Mouse (Mus musculus): ENCODE measurements around the gene Sfmbt2.

Gene Sfmbt2

DNA sequence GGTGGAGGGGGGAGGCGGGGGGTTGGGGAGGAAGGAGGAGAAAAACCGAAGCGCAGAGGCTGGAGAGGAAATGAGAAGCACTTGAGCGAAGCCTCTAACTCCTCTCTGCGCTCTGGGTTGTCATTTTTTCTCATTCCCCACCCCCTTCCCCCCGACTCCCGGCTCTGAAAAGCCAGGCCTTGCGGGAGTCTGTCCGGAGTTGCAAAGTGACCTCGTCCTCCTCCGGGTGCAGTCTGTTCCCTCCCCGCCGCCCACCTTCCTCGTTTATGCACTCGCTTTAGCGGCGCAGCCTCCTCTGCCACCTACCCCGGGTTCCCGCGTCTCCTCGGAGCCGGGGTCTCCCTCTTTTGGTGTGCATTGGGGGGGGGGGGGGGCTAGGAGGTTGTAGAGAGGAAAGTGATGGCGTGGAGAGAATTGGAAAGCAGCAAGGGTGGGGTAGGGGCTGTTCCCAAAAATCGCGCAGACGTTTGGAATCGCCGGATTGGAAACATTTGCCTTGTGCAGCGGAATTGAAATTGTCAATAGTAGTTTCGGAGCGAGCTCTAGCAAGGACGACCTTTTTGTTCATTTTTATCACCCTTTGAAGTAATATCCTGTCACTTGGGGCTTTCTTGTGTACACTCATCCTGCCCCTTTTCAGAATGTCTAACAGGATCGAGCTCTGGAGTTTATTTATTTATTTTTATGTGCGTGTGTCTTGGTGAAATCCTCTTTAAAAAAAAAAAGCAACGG lies 2.6 kb downstream of the Sfmbt2 start:
- no peak for DNase-seq

DNA sequence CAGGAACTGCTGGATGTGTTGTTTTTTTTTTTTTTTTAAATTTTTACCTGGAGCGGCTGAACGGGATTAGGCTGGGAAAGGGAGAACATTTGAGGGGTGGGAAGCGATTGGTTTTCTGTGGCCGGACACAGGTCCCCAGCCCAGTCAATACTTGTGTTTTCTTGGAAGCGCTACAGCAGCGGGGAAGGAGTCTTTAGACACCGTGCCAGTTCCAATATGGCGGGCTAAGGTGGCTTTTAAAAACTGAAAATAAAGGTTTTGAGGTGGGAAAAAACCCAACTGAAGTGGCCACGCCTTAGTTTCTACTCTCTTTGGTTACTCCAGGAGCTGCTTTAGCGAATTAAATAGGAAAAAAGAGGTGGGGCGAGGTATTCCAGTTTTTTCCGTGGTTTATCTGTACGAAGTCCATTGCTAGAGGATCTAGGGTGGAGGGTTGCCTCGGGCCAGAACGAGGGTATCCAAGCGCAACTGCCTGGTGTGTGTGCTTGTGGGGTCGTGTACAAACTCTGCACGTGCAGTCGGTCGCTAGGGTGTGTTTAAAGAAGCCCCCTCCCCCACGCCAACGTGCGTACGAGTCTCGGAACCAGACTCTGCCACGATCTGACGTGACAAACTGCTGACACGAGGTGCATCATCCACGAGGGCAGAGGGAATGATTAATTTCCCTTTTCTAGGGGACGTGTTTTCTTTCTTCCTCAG lies 3.3 kb downstream of the Sfmbt2 start:
- peak; percentile 24 for DNase-seq

DNA sequence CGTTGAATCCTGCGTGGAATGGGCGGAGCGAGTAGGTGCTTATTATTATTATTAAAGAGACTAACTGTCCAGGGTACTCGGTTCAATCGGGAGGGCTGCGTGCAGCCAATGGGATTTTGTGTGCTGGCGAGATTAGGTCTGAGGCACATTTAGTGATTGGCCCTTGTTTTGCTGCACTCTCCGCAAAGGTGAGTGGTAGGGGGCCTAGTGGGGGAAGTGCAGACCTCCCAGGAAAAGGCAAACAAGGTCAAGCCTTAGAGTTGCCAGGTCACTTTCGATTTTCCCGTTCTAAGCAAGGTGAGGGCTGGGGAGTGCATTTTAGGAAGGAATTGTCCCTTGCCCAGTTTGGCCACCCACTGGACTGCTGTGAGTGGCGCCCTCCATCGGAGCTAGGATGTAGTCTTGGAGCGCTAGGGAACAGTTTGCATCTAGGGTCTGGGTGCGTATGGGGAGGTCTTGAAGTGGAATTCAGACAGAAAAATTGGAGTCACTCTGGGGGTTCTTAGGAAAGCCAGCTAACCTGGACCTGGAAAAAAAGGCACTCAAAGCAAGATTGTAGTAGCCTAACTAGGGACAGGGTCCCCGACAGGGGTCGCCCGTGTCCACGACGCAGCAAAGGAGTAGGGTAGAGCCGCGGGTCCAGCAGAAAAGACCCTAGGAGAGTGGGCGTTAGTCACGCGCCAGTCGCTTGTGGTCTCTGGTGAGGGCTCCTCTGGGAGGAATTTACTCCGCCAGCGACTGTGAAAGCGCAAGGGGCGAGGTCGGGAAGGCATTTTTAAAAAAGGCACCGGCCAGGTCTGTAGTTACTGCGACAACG lies 4.1 kb downstream of the Sfmbt2 start:
- DNase-seq: peak; percentile 52

DNA sequence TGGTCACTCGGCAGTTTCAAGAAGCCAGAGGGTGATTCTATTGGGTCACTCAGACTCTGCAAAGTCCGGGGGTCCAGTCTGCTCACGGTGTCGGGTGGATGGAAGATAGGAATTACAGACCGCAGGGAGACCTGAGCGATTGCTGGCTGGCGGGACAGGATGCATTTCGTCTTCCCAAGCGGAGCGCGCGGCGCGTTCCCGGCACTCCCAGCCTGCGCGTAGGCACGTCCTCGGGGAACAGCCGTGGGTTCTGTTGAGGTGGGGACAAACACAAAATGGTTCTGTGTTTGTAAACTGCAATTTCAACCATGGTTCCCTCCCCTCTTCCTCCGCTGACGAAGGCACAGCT lies 4.7 kb downstream of the Sfmbt2 start:
- DNase-seq: peak; percentile 47

DNA sequence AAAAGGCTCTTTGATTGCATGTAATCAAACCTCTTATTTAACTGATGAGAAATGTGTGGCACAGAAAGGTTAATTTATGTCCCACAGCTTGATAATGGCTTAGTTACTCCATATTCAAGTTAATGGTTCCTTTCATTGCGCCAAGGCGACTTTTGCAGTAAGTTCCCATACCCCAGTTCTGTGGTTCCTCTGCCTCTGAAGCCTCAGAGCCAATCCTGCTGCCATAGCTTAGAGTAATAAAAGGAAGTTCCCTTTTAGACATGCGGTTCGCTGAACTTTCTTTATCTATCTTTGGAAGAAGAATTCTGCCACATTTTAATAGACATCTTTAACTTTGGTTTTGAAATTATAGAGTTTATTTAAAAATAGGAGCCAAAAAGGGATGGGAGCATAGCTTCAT lies 19.7 kb downstream of the Sfmbt2 start:
- no peak for DNase-seq

DNA sequence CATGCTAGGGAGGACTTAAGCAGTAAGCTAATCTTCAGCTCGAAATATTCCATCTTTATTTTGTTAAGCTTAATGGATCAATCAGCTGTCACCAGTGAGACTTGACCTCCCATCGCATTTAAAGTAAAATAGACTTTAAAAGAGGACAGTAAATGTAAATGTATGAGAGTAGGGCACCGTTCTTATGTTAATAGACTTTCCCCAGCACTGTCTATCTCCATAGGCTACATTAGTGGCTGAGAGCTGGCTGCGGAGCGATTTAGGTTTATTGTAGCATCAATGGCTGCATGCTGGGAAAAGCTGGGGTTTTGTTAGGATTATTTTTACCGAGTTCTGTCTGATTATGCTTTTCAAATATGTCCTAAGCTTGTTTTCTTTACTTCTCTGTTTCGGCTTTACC lies 20.5 kb downstream of the Sfmbt2 start:
- no peak for DNase-seq

DNA sequence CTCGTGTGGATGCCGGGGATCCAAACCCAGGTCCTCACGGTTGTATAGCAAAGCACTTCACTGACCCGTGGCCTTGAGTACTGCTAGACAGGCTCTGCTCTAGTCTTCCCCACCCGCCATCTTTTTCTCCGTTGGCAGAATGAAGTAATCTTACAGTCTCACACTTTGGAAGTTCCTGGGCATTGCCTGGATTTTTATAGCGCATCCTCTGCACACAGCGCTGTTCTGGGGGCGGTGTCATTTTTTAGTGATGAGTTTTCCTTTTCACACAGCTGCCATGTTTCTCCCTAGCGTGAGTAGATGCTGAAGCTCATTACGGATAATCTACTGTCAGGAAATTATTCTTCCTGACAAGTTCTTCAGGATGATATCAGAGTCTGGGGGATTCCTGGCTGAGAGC lies 24.8 kb downstream of the Sfmbt2 start:
- DNase-seq: peak; percentile 25

DNA sequence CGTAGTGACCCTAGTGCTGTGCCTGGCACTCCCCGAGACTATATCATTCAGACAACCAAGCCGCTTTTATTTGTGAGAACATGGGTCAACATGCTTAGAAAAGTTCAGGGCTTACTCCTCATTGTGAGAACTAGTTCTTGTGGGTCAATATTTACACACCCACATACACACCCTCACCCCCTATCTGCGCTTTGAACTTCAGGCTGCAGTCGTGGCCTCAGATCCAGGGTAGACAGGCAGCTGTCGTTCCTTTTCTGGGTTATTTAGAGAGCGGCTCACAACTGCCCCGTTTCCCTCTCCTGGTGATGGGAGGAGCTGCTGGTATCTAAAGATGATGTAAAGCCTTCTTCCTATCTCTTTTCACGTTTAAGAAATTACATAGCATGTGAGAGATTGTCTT lies 27.5 kb downstream of the Sfmbt2 start:
- DNase-seq: no peak

DNA sequence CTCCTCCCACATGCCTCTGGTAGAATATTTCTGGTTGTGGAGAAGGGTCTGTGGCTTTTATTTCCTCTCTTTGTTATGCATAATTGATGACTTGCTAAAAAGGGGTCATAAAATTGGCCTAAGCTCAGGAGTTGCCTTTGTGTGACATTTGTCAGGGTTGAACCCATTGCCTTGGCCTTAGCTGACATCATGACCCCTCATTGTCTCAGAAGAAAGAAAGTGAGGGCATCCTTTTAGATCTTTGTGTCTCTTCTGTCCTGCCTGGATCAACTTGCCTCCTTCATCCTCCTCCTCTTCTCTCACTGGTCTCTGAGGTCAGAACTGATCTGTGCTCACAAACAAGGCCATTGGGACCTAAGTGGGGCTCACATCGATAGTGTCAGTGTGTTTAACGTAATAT lies 35.8 kb downstream of the Sfmbt2 start:
- no peak for DNase-seq

DNA sequence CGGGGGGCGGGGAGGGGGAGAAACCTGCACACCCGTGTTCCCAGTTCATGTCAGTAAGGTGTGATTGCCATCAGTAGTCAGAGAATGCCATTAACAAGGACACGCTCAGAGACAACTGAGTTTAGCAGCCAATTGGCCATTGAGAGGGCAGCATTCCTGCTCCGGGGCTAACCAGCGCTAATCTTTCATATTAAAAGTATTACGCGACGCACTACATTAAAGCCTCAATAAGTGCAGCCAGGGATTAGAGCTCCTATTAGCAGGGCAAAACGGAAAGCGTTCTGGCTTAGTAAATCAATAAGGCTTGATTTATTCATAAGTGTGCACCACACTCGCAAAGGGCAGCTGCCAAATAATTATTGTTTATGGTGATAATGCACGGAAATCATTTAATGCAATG lies 39.1 kb downstream of the Sfmbt2 start:
- DNase-seq: no peak

DNA sequence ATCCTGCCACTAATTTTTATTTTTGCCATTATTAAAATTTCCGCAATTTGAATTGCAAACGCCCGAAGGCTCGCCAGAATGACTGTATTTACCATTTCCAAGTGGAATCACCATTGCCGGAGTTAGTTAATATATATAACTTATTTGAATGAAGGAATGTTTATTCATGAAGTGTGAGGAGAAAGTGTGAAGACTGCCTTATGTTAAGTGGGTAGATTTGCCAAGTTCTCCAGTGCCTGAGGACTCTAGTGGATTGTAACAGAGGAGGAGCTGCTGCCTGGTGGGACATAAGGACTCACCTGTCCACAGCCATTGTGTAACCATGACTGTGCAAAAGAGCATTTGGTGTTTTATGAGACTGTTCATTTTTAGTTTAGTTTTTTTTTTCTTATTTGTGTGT lies 39.8 kb downstream of the Sfmbt2 start:
- DNase-seq: no peak

DNA sequence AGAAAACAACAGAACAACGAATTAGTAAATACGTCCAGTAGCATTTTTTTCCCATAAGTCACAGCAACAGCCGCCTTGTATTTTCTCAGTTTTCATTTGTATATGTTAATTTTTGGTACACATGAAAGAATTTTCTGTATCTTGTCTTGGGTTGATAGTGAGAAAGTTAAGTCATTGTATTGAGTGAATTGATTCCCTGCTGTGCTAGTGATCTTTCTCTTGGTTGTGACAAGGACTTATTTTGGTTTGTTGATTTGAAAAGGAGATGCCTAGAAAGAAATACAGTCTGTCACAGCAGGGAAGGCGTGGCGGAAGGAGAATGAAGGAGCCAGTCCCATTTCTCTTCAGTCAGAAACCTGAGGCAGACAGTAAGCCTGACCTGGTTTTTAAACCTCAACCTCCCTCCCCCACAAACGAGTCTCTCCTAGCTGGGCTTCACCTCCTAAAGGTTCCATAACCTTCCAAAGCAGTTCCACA lies 50.7 kb downstream of the Sfmbt2 start:
- no peak for DNase-seq

DNA sequence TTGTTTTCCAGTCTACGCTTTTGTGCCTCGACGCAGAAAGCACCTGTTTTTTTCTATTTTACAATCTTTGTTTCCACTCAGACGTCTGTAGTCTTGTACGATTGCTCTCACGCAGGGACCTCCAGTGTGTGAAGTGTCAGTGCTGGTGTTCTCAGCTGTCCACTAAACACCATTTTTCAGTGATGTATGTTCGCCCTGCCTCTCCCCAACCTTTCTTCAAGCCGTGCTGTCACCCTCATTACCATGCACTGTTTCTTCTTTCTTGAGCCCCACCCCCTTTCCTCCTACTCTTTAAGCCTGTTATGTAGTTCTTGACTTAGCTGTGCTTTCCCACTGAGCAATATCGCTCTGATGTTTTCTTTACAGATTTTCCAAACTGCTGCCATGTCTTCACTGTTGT lies 67.0 kb downstream of the Sfmbt2 start:
- no peak for DNase-seq

DNA sequence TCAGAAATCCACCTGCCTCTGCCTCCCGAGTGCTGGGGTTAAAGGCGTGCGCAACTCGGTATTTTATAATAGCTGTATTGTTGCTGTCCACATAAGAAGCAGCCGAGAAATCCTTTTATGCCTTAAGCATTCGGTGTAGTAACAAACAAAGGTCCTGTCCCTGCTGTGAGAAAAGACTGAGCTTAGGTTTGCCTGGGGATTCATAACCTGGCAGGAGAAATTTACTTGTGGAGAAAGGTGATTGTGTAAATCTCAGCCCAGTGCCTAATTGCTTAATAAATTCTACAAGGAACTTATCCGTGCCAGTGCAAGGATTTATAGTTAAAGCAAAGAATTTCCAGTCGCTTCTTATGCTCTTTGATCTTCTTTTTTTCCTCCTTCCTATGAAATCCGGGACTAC lies 71.5 kb downstream of the Sfmbt2 start:
- no peak for DNase-seq

DNA sequence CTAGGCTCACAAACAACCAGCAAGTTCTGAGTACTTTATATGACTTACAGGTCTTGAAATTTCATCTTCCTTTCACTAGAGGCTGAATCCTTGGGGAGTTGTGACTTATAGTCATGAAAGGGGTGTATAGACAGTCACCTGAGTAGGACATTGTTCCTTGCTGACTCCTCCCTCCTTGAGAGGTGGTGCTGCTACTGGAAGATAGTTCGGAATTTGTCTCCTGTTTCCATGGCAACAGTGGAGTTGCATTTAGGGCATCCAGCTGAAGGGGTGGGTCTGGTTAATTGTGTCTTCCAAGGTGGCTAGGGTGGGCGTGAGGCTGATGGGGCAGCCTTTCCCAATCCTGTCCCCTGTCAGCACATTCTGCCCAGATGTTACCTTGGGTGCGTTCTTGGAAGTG lies 83.3 kb downstream of the Sfmbt2 start:
- no peak for DNase-seq

DNA sequence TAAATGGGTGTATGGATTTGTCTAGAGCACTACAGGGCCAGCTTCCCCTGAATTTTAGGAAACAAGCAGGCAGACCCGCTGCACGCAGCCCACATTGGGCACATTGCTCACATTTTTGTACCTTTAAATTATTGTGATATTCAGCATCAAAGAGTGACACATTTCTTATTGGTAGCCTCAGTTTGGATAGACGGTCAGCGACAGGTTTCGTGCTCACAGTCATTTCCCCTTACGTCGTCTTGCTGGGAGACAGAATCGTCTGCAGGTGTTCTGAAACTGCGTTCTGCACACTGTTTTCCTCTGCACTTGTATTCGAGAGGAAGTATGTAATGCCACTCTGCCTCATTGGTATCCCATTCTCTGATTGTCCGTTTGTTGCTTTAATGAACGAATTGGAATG lies 88.0 kb downstream of the Sfmbt2 start:
- no peak for DNase-seq

DNA sequence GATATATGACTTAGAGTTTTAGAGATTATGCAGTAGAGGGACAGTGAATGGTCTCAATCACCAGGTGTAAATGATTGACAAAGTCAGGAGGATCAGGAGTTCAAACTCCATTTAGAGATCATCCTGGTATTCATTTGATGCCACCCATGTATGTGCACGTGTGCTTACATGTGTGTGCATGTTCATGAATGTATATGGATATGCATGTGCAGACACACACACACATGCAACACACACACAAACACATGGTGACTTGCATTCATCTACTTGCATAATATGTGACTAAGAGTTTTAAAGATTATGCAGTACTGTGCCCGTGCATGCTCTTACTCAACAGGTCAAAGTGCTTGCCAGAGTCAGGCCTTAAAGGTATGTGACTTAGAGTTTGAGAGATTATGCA lies 146.2 kb downstream of the Sfmbt2 start:
- DNase-seq: no peak

DNA sequence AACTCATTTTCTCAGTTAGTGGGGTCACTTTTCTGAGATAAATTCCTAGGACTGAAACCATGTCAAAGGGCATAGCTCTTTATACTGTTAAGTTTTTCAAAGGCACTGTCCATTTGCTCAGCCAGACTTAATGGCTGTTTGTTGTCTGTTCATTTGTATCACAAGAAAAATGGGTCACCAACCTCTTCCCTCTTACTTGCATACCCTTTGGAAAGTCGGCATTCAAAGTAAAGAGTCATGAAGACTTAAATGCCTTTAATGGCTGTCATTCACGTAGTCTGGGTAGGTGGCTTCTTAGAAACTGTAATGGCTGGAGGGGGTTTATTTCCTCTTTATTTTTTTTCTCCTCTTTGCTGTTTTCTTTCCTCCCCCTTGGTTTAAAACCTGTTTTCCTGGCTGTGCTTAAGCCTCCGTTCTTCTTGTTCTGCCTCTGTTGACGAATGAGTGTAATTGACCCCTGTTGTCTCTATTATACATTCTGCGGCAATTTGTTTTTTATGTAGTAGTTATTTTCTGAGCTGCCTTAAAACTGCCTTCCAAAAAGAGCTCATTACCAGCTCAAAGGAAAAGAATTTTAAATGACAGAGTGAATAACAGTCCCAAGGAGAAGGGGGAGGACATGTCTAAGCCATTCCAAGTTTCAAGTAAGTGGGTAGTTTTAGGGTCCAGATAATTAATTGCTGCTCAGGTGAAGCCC lies 151.6 kb downstream of the Sfmbt2 start:
- DNase-seq: no peak

DNA sequence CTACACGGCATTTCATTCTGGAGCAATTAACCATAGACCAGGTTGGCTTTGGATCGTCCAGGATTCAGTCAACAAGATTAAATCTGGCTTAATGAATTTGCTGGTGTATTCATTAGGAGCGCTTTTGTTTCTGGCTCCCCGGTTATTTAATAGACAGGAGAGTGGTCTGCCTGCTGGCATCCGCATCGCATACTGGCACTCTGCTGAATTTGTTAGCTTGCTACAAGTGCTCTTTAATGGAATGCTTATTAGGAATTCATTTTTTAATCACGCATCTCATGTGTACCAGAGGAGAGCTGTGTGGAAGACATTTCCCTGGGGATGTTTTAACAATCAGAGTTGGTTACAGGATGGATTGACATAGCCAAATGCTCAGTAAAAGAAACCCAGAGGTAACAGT lies 155.3 kb downstream of the Sfmbt2 start:
- DNase-seq: no peak

DNA sequence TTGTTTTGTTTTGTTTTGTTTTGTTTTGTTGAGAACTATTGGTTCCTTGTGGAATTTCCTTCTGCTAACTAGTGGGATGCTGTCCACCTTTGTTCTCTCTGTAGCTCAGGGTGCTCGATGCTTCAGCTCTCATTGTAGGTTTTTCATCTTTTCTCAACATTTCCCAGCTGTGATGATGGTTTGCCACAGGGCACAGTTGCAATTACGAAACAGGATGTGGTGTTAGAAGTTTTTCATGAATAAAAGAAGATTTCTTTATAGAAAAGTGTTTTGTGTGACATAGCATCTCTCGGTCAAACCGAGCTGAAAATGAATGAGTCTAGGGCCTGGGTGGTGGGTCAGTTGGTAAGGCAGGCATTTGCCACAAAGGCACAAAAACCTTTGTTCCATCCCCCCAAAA lies 171.5 kb downstream of the Sfmbt2 start:
- DNase-seq: no peak

DNA sequence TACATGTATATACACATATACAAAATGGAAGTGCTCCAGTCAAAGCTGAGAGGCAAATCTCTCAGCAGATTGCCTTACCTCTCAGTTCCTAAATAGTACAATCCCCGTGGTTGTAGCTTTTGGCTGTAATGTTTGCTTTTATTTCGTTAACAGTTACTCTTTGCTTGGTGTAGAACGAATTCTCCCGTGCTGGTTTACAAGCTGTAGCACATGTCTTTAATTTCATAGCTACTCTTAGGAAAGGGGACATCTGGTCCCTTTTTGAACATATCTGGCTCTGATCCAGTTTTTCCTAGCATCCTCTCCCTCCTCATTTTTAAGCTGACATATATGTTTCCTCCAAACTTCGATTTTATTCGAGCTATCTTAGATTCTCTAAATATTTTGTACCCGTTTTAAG lies 172.1 kb downstream of the Sfmbt2 start:
- DNase-seq: no peak

DNA sequence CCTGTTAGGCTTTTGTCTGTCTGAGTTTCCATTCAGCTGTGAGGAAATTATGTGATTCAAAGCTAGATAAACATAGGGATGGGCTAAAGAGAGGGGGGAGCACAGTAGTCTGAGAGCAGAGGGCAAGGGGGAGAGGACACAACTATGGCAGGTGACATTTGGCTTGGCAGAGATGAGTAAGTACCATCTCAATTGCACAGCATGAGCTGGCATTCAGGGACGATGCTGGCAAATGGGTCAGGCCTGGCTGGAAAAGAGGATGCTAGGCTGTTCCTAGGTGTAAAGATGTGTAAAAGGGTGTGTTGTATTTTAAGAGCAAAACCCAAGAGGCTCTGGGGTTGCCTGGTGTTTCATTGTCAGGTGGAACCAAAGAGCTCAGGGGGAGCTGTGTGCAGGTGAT lies 188.5 kb downstream of the Sfmbt2 start:
- DNase-seq: no peak

DNA sequence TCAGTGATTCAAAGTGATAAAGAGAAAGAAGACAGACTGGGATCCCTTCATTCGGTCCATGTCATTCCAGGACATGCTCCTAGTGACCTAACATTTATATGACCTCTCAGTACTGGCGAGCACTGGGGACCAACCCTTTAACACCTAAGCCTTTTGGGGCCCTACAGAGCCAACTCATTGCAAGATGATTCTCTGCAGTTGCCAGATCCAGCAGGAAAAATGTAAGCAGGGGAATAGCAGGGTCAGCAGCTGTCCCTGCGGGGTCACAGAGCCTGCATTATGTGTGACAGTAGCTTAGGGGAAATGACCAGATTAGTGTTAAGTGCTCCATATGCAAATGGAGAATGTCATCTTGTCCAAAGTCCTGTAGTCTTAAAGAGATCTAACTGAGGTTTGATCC lies 195.2 kb downstream of the Sfmbt2 start:
- DNase-seq: no peak
